Mouse (Mus musculus): ENCODE results near the gene Gprc5b. TPM values are rescaled to one million over a fixed set of nuclear protein-coding genes. Genes with fewer than 3 reads are reported as not detected.

Gprc5b gene
- polyA plus RNA-seq, 1 experiment from 2014 or later: 13.2 TPM

DNA sequence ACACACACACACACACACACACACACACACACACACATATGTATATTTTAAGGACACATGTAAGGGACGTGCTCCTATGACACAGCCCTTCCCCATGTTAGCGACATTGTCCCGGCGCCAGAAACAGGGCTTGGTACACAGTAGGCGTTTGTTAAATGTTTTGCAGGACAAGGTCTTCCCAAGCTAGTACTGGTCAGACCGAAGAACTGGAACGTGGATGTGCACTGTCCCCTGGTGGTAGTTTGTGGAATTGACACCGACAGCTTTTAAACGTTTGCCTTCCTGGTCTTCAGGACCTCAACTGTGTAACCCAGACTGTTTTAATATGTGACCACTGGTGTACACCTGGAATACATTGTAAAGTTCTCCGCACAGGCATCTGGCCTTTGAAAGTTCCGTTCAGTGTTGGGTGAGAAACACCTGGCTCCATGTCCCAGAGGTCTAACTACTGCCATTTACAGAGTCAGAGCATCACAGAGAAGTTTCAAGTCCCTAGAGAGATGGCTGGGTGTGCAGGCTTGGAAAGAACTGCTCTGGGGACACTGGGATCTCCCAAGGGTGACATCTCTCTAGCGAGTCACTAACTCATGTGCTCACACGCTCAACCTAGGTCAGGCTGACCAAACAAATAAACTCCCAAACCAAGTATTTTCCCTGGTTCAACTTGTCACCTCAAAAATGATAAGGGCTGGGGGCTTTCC lies 1.3 kb upstream of the Gprc5b start:
- peak overlapping the region; percentile 84 for H3K4me2 ChIP-seq (replicated peaks)
- 9% methylated on average over 13 of the region's 13 CpGs for WGBS
- H3K27me3 ChIP-seq: no peaks in the 10 kb centered on the region
- no peak overlapping the region for H3K27ac ChIP-seq
- H3K9me3 ChIP-seq (replicated peaks): no peaks in the 10 kb centered on the region
- H3K9ac ChIP-seq: no peak overlapping the region
- ATAC-seq (ENCODE audit: low FRiP score): peak; percentile 21
- peak overlapping the region; percentile 63 for H3K4me3 ChIP-seq
- H3K4me1 ChIP-seq: peaks cover 36% of the 10 kb centered on the region
- H3K36me3 ChIP-seq: no peaks in the 10 kb centered on the region

- H3K4me3 ChIP-seq: peak overlapping the region; percentile 63
- peak overlapping the region; percentile 84 for H3K4me2 ChIP-seq (replicated peaks)
- peak; percentile 15 for ATAC-seq (ENCODE audit: low FRiP score)
- WGBS: 6% methylated on average over 14 of the region's 14 CpGs
- H3K9ac ChIP-seq: peak overlapping the region; percentile 85; the same call in 1 of the 2 replicates
- peaks cover 42% of the 10 kb centered on the region for H3K4me1 ChIP-seq
- no peaks in the 10 kb centered on the region for H3K36me3 ChIP-seq
- H3K27ac ChIP-seq: no peak overlapping the region
- H3K27me3 ChIP-seq: no peaks in the 10 kb centered on the region
- no peaks in the 10 kb centered on the region for H3K9me3 ChIP-seq (replicated peaks)
These were observed 660 bp upstream of the Gprc5b start for GRCm38 (mm10) chr7:118995671-118996070.

GRCm38 (mm10) chr7:118994231-118994842 lies 674 bp downstream of the Gprc5b start:
- Histone ChIP-seq H3K9me3 (replicated peaks) (no peaks in the 10 kb centered on the region), H3K4me1 (peaks cover 54% of the 10 kb centered on the region)

DNA sequence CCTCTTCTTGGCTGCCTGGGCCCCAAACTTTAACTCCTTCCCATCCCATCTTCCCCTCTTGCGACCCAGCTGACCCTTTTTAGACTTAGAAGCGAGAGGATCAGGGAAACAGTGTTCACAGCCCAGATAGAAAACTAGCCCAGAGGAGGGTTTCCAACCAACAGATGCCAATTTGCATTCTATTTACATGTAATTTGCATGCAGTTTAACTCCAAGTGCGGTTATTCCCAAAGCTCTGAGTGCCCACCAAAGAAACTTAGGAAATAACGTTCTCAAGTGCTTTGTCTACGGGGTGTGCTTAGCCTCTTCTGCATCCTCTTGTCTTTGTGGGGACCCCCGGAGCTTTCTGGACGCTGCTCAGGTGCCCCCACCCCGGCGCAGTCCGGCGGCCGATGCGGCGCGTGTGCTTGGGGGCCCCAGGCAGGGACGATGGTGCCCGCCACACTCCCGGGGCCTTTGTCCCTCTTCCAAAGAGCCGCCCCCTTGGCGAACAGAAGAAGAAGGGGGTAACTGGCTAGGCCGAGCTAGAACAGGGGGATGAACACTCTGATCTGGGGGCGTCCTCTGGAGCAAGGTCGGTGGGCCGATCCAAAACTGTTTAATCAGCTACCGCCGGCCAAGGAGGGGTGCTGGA lies 1.3 kb downstream of the Gprc5b start:
- peak overlapping the region; percentile 88 for H3K27ac ChIP-seq
- no peaks in the 10 kb centered on the region for H3K27me3 ChIP-seq
- under 1% methylated on average over 26 of the region's 26 CpGs for WGBS
- H3K4me2 ChIP-seq (replicated peaks): peak overlapping the region; percentile 84
- no peaks in the 10 kb centered on the region for H3K36me3 ChIP-seq
- H3K9ac ChIP-seq: peak overlapping the region; percentile 85
- peak overlapping the region; percentile 63 for H3K4me3 ChIP-seq
- peaks cover 59% of the 10 kb centered on the region for H3K4me1 ChIP-seq
- no peaks in the 10 kb centered on the region for H3K9me3 ChIP-seq (replicated peaks)
- peak; percentile 14; the same call in 1 of the 2 replicates for ATAC-seq (ENCODE audit: low FRiP score)

More at GRCm38 (mm10) chr7:118994231-118994842, 674 bp downstream of the Gprc5b start:
- no peaks in the 10 kb centered on the region for H3K27me3 ChIP-seq
- H3K4me2 ChIP-seq (replicated peaks): peak overlapping the region; percentile 84
- WGBS: under 1% methylated on average over 21 of the region's 21 CpGs
- peak; percentile 31 for ATAC-seq (ENCODE audit: low FRiP score)
- H3K9ac ChIP-seq: peak overlapping the region; percentile 85
- H3K27ac ChIP-seq: peak overlapping the region; percentile 88
- H3K36me3 ChIP-seq: no peaks in the 10 kb centered on the region
- H3K4me3 ChIP-seq: peak overlapping the region; percentile 63

- H3K4me3 ChIP-seq: peak overlapping the region; percentile 63
- WGBS: 17% methylated on average over 13 of the region's 13 CpGs
- peak overlapping the region; percentile 84 for H3K4me2 ChIP-seq (replicated peaks)
- peak; percentile 38 for ATAC-seq (ENCODE audit: low FRiP score)
- H3K4me1 ChIP-seq: peaks cover 61% of the 10 kb centered on the region
- no peaks in the 10 kb centered on the region for H3K36me3 ChIP-seq
- H3K27ac ChIP-seq: peak overlapping the region; percentile 88
- H3K9me3 ChIP-seq (replicated peaks): no peaks in the 10 kb centered on the region
- no peaks in the 10 kb centered on the region for H3K27me3 ChIP-seq
- peak overlapping the region; percentile 85 for H3K9ac ChIP-seq
These were observed 2.2 kb downstream of the Gprc5b start for GRCm38 (mm10) chr7:118992623-118993405.

DNA sequence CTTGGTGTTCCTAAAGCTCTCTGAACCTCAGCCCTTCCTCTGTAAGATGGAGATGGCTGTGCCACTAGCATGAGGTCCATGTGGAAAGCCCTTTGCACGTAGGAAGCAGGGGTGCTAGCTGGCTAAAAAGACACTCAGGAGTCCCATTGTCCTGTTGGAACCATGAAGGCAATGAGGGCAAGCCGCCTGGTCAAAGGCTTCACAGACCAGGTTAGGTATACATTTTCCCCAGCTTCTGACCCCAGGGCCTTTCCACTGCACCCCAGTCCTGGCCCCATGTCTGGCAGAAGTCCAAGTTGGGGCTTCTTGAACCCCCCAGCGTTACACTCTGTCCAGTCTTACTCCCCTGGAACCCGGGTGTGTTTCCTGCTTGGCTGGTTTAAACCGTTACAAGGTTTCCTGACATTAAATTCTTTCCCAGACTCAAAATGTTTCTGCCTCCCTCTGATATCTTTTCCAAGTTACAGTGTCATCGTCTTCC lies 2.9 kb downstream of the Gprc5b start:
- Histone ChIP-seq H3K27me3 (no peaks in the 10 kb centered on the region), H3K4me2 (replicated peaks) (peak overlapping the region; percentile 84), H3K9ac (peak overlapping the region; percentile 29; the same call in 1 of the 2 replicates), H3K36me3 (no peaks in the 10 kb centered on the region), H3K4me3 (peak overlapping the region; percentile 63), H3K4me1 (peaks cover 63% of the 10 kb centered on the region), H3K27ac (peak overlapping the region; percentile 88), H3K9me3 (replicated peaks) (no peaks in the 10 kb centered on the region)
- no peak for ATAC-seq (ENCODE audit: low FRiP score)
- WGBS: 19% methylated on average over 6 of the region's 6 CpGs

DNA sequence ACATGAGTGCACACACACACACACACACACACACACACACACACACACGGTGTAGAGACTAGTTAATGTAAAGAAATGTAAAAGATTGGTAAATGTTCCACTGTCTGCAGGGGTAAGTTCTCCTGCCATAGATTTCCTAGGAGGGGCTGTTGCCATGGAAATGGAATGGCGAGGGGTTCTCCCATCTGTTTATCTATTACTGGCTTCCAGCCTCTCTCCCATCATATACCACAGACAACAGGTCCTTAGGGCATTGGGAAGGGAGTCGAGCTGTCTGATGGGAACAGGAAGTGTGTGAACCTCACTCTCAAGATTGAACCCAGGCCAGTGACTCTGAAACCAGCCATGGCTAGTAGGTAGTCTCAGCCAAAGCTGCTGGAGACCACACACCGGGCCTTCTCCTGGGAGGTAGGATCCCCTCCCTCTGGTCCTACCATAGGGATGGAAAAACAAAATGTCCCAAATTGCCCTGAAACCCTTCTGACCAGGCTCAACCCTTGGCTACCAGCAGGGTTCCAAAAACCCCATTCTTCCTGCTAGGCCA lies 3.6 kb downstream of the Gprc5b start:
- WGBS: 28% methylated on average over 4 of the region's 4 CpGs
- peak overlapping the region; percentile 63 for H3K4me3 ChIP-seq
- H3K4me1 ChIP-seq: peaks cover 69% of the 10 kb centered on the region

DNA sequence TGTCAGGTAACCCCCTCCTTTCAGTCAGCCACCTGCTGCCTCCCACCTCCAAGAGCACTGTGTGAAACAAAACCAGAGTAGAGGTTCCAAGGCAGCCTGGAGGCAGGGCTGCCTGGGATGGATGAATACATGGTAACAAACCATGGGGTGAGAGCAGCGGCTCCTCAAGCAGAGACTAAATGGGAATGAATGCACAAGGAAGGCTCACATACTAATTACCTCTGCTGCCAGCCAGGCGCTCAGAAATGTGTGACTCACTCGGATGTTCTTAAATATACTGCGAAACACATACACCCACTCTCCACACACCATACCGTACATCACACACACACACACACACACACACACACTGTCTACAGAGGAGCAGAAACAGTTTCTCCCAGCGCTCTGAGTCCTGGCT lies 4.7 kb downstream of the Gprc5b start:
- no peak overlapping the region for H3K4me2 ChIP-seq (replicated peaks)
- no peaks in the 10 kb centered on the region for H3K9me3 ChIP-seq (replicated peaks)
- H3K36me3 ChIP-seq: no peaks in the 10 kb centered on the region
- H3K27ac ChIP-seq: no peak overlapping the region
- no peaks in the 10 kb centered on the region for H3K27me3 ChIP-seq
- WGBS: 72% methylated on average over 6 of the region's 6 CpGs
- ATAC-seq (ENCODE audit: low FRiP score): no peak
- no peak overlapping the region for H3K9ac ChIP-seq
- H3K4me3 ChIP-seq: no peak overlapping the region
- H3K4me1 ChIP-seq: peaks cover 68% of the 10 kb centered on the region

More for the DNA sequence above, 3.6 kb downstream of the Gprc5b start:
- peak overlapping the region; percentile 29 for H3K9ac ChIP-seq
- H3K9me3 ChIP-seq (replicated peaks): no peaks in the 10 kb centered on the region
- H3K4me2 ChIP-seq (replicated peaks): peak overlapping the region; percentile 84
- peak overlapping the region; percentile 88 for H3K27ac ChIP-seq
- no peaks in the 10 kb centered on the region for H3K27me3 ChIP-seq
- no peak for ATAC-seq (ENCODE audit: low FRiP score)
- no peaks in the 10 kb centered on the region for H3K36me3 ChIP-seq

DNA sequence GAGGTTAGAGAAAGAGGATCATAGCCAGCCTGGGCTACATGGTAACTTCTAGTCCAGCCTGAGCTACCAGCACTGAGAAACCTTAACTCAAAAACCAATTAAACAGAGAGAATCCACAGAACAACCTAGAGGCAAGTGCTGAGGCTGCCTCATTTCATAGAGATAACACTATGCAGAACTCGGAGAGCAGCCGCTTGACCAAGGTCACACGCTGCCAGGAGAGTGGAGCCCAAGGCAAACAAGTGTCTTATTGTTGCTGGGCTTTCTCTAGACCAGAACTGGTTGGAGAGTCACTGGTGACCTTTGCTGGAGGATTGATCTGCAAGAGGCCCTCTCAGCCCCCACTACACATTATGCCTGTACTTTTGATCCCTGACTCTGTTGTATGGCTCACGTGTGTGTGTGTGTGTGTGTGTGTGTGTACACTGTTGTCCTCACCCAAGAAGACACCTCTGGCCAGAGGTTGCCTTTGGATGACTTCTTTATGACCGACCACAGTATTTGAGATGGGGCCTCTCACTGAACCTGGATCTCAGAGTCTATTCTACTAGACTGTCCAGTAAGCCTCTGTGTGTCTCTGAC lies 5.6 kb downstream of the Gprc5b start:
- no peak overlapping the region for H3K4me2 ChIP-seq (replicated peaks)
- no peaks in the 10 kb centered on the region for H3K9me3 ChIP-seq (replicated peaks)
- H3K4me3 ChIP-seq: no peak overlapping the region
- H3K9ac ChIP-seq: no peak overlapping the region
- ATAC-seq (ENCODE audit: low FRiP score): no peak
- H3K4me1 ChIP-seq: peaks cover 68% of the 10 kb centered on the region
- WGBS: 88% methylated on average over 5 of the region's 5 CpGs
- H3K36me3 ChIP-seq: no peaks in the 10 kb centered on the region
- no peaks in the 10 kb centered on the region for H3K27me3 ChIP-seq
- H3K27ac ChIP-seq: no peak overlapping the region

- ATAC-seq (ENCODE audit: low FRiP score): no peak
- no peaks in the 10 kb centered on the region for H3K9me3 ChIP-seq (replicated peaks)
- H3K4me1 ChIP-seq: peaks cover 41% of the 10 kb centered on the region
- no peak overlapping the region for H3K4me3 ChIP-seq
- H3K36me3 ChIP-seq: peaks cover 26% of the 10 kb centered on the region
- no peaks in the 10 kb centered on the region for H3K27me3 ChIP-seq
- peak overlapping the region; percentile 55; the same call in 1 of the 2 replicates for H3K27ac ChIP-seq
- no peak overlapping the region for H3K4me2 ChIP-seq (replicated peaks)
- 61% methylated on average over 4 of the region's 4 CpGs for WGBS
- H3K9ac ChIP-seq: no peak overlapping the region; the same call in 1 of the 2 replicates
These were observed 8.6 kb downstream of the Gprc5b start for GRCm38 (mm10) chr7:118986369-118986768.

- H3K9me3 ChIP-seq (replicated peaks): no peaks in the 10 kb centered on the region
- no peak overlapping the region for H3K9ac ChIP-seq
- no peak overlapping the region for H3K4me3 ChIP-seq
- H3K4me2 ChIP-seq (replicated peaks): no peak overlapping the region
- whole genome bisulfite sequencing: 78% methylated on average over 4 of the region's 4 CpGs
- peaks cover 36% of the 10 kb centered on the region for H3K4me1 ChIP-seq
- peaks cover 29% of the 10 kb centered on the region for H3K36me3 ChIP-seq
- peak overlapping the region; percentile 55; the same call in 1 of the 2 replicates for H3K27ac ChIP-seq
- H3K27me3 ChIP-seq: no peaks in the 10 kb centered on the region
- ATAC-seq (ENCODE audit: low FRiP score): no peak
These were observed 9.2 kb downstream of the Gprc5b start for GRCm38 (mm10) chr7:118985786-118986185.
